Mouse (Mus musculus): ENCODE measurements around the gene Ndufb10. TPM values are rescaled to one million over a fixed set of nuclear protein-coding genes. Genes with fewer than 3 reads are reported as not detected.

Gene Ndufb10
- polyA plus RNA-seq, 1 experiment from 2014 or later: 217 TPM

GRCm38 (mm10) chr17:24676187-24676586 is 48.1 kb downstream of the Ndufb10 start:
- H3K4me2 ChIP-seq: no peak overlapping the region
- H3K9me3 ChIP-seq: no peaks in the 10 kb centered on the region
- 62% methylated on average over 2 of the region's 2 CpGs for WGBS
- H3K36me3 ChIP-seq: peaks cover 53% of the 10 kb centered on the region
- H3K27ac ChIP-seq: no peak overlapping the region
- no peak overlapping the region for H3K4me3 ChIP-seq
- peak overlapping the region; percentile 46; the same call in 1 of the 2 replicates for H3K9ac ChIP-seq
- ATAC-seq (ENCODE audit: insufficient number of reproducible peaks, insufficient read depth, low FRiP score, low TSS enrichment, low read depth): no peak
- H3K27me3 ChIP-seq: no peaks in the 10 kb centered on the region
- H3K4me1 ChIP-seq: peaks cover 20% of the 10 kb centered on the region

GRCm38 (mm10) chr17:24674277-24674676 is 50.0 kb downstream of the Ndufb10 start:
- Histone ChIP-seq H3K4me2 (no peak overlapping the region), H3K27ac (0 out of 2 replicates have a peak overlapping the region, but pooled peaks have one; percentile 8), H3K4me3 (no peak overlapping the region), H3K9me3 (no peaks in the 10 kb centered on the region), H3K36me3 (peaks cover 33% of the 10 kb centered on the region), H3K27me3 (no peaks in the 10 kb centered on the region), H3K9ac (no peak overlapping the region), H3K4me1 (peaks cover 29% of the 10 kb centered on the region)
- 79% methylated on average over 7 of the region's 7 CpGs for WGBS
- no peak for ATAC-seq (ENCODE audit: insufficient number of reproducible peaks, insufficient read depth, low FRiP score, low TSS enrichment, low read depth)

- peaks cover 34% of the 10 kb centered on the region for H3K4me1 ChIP-seq
- peak overlapping the region; percentile 84 for H3K4me2 ChIP-seq
- H3K36me3 ChIP-seq: peaks cover 12% of the 10 kb centered on the region
- no peaks in the 10 kb centered on the region for H3K27me3 ChIP-seq
- no peak for ATAC-seq (ENCODE audit: insufficient number of reproducible peaks, insufficient read depth, low FRiP score, low TSS enrichment, low read depth)
- no peaks in the 10 kb centered on the region for H3K9me3 ChIP-seq
- H3K4me3 ChIP-seq: no peak overlapping the region
- H3K27ac ChIP-seq: no peak overlapping the region
- WGBS: 19% methylated on average over 5 of the region's 5 CpGs
- no peak overlapping the region for H3K9ac ChIP-seq
Measured at GRCm38 (mm10) chr17:24672141-24672540, 52.1 kb downstream of the Ndufb10 start.

Other genes starting within 250 kb of the Ndufb10 start
- gene Mlst8, start 245.4 kb downstream of the Ndufb10 start, polyA plus RNA-seq (2015; fragmentation: Nextera tagmentation; extraction: Ambion mirVana): 32.5 and 33.2 TPM in 2 replicates
- gene Caskin1, start 235.9 kb downstream of the Ndufb10 start, polyA plus RNA-seq (2015; fragmentation: Nextera tagmentation; extraction: Ambion mirVana): 3.5 and 5.4 TPM in 2 replicates
- 96.1 and 97.1 TPM in 2 replicates for gene Traf7, start 196.5 kb downstream of the Ndufb10 start, polyA plus RNA-seq (2015; fragmentation: Nextera tagmentation; extraction: Ambion mirVana)
- gene Rab26, start 190.3 kb downstream of the Ndufb10 start, polyA plus RNA-seq (2015; fragmentation: Nextera tagmentation; extraction: Ambion mirVana): 2.8 and 3.3 TPM in 2 replicates
- gene Pkd1, start 174.6 kb downstream of the Ndufb10 start, polyA plus RNA-seq (2015; fragmentation: Nextera tagmentation; extraction: Ambion mirVana): 24.1 and 30.6 TPM in 2 replicates
- 60.9 and 69.9 TPM in 2 replicates for gene Tsc2, start 91.8 kb downstream of the Ndufb10 start, polyA plus RNA-seq (2015; fragmentation: Nextera tagmentation; extraction: Ambion mirVana)
- 24.2 TPM in 2 replicates for gene Nthl1, start 91.8 kb downstream of the Ndufb10 start, polyA plus RNA-seq (2015; fragmentation: Nextera tagmentation; extraction: Ambion mirVana)
- gene Slc9a3r2, start 74.2 kb downstream of the Ndufb10 start, polyA plus RNA-seq (2015; fragmentation: Nextera tagmentation; extraction: Ambion mirVana): 50.2 and 50.4 TPM in 2 replicates
- gene Npw, start 66.0 kb downstream of the Ndufb10 start, polyA plus RNA-seq (2015; fragmentation: Nextera tagmentation; extraction: Ambion mirVana): 0.74 and 1.2 TPM in 2 replicates
- gene Zfp598, start 54.8 kb downstream of the Ndufb10 start, polyA plus RNA-seq (2015; fragmentation: Nextera tagmentation; extraction: Ambion mirVana): 21.4 and 22.1 TPM in 2 replicates
- 4.6 and 4.9 TPM in 2 replicates for gene Syngr3, start 34.5 kb downstream of the Ndufb10 start, polyA plus RNA-seq (2015; fragmentation: Nextera tagmentation; extraction: Ambion mirVana)
- 43.8 and 49.0 TPM in 2 replicates for gene Gfer, start 28.3 kb downstream of the Ndufb10 start, polyA plus RNA-seq (2015; fragmentation: Nextera tagmentation; extraction: Ambion mirVana)
- gene Noxo1, start 28.2 kb downstream of the Ndufb10 start, polyA plus RNA-seq (2015; fragmentation: Nextera tagmentation; extraction: Ambion mirVana): 2.6 and 3.5 TPM in 2 replicates
- 74.2 and 81.6 TPM in 2 replicates for gene Tbl3, start 16.8 kb downstream of the Ndufb10 start, polyA plus RNA-seq (2015; fragmentation: Nextera tagmentation; extraction: Ambion mirVana)
- 0.20 and 0.23 TPM in 2 replicates for gene Rnf151, start 6.4 kb downstream of the Ndufb10 start, polyA plus RNA-seq (2015; fragmentation: Nextera tagmentation; extraction: Ambion mirVana)
- 1,313 and 1,443 TPM in 2 replicates for gene Rps2, start 6.4 kb downstream of the Ndufb10 start, polyA plus RNA-seq (2015; fragmentation: Nextera tagmentation; extraction: Ambion mirVana)
- not detected in 2 replicates for gene Rpl3l, start 3.3 kb upstream of the Ndufb10 start, polyA plus RNA-seq (2015; fragmentation: Nextera tagmentation; extraction: Ambion mirVana)
- 27.8 and 27.9 TPM in 2 replicates for gene Msrb1, start 12.2 kb upstream of the Ndufb10 start, polyA plus RNA-seq (2015; fragmentation: Nextera tagmentation; extraction: Ambion mirVana)
- gene Hs3st6, start 28.5 kb upstream of the Ndufb10 start, polyA plus RNA-seq (2015; fragmentation: Nextera tagmentation; extraction: Ambion mirVana): 17.9 and 21.6 TPM in 2 replicates
- 0.19 TPM in 1 of 2 replicates, not detected in the other for gene Meiob, start 79.8 kb upstream of the Ndufb10 start, polyA plus RNA-seq (2015; fragmentation: Nextera tagmentation; extraction: Ambion mirVana)
- 28.3 and 28.4 TPM in 2 replicates for gene Hagh, start 115.7 kb upstream of the Ndufb10 start, polyA plus RNA-seq (2015; fragmentation: Nextera tagmentation; extraction: Ambion mirVana)
- 20.3 and 22.4 TPM in 2 replicates for gene Fahd1, start 125.9 kb upstream of the Ndufb10 start, polyA plus RNA-seq (2015; fragmentation: Nextera tagmentation; extraction: Ambion mirVana)
- gene Igfals, start 141.5 kb upstream of the Ndufb10 start, polyA plus RNA-seq (2015; fragmentation: Nextera tagmentation; extraction: Ambion mirVana): 0.37 and 0.42 TPM in 2 replicates
- 46.3 and 51.5 TPM in 2 replicates for gene Nubp2, start 161.9 kb upstream of the Ndufb10 start, polyA plus RNA-seq (2015; fragmentation: Nextera tagmentation; extraction: Ambion mirVana)
- 39.3 and 43.2 TPM in 2 replicates for gene Spsb3, start 162.2 kb upstream of the Ndufb10 start, polyA plus RNA-seq (2015; fragmentation: Nextera tagmentation; extraction: Ambion mirVana)
- 31.9 and 34.4 TPM in 2 replicates for gene Eme2, start 170.6 kb upstream of the Ndufb10 start, polyA plus RNA-seq (2015; fragmentation: Nextera tagmentation; extraction: Ambion mirVana)
- gene Mrps34, start 170.6 kb upstream of the Ndufb10 start, polyA plus RNA-seq (2015; fragmentation: Nextera tagmentation; extraction: Ambion mirVana): 86.1 and 93.0 TPM in 2 replicates
- 48.9 and 58.2 TPM in 2 replicates for gene Nme3, start 172.0 kb upstream of the Ndufb10 start, polyA plus RNA-seq (2015; fragmentation: Nextera tagmentation; extraction: Ambion mirVana)
- 41.6 and 43.0 TPM in 2 replicates for gene Mapk8ip3, start 212.5 kb upstream of the Ndufb10 start, polyA plus RNA-seq (2015; fragmentation: Nextera tagmentation; extraction: Ambion mirVana)
- 217 and 236 TPM in 2 replicates for gene Jpt2, start 236.2 kb upstream of the Ndufb10 start, polyA plus RNA-seq (2015; fragmentation: Nextera tagmentation; extraction: Ambion mirVana)